7 mouse cellular contexts compared by ENCODE assay signal in genomic region chr19:44408223-44408545, GRCm38 (mm10). TPM values are rescaled to one million over a fixed set of nuclear protein-coding genes. Genes with fewer than 3 reads are reported as not detected.
A peak's percentile ranks its signal among the peaks of the same experiment; 100 is the strongest.
DNase-seq lines count a peak whose midpoint lies in the region; ATAC-seq lines count a peak whose summit lies in the region.

No protein-coding gene starts in this region.

- intact Hi-C loops in left cerebral cortex, postnatal 14 days (cut with DNase I): loop anchor here (5.0 kb wide), 1 partner anchor 111 kb away; no protein-coding TSS in a partner anchor

- peak; percentile 83 for DNase-seq in adrenal gland, adult 2 months
- DNase-seq in cerebellum, postnatal 25 days: peak; percentile 71 to 73
- peak; percentile 37 to 57 for DNase-seq in gastrocnemius, adult 8-10 months (ENCODE audit: low spot score in 2 of 2)
- peak; percentile 24 for DNase-seq in hindlimb bud, embryonic 11.5 days (ENCODE audit: extremely low spot score, low read depth, low spot score)
- DNase-seq in left cerebral cortex, postnatal 14 days (ENCODE audit: low spot score in 2 of 2): peak; percentile 34 to 49
- peak; percentile 28 for DNase-seq in right cerebral cortex, postnatal 25 days

- peak; percentile 53 for ATAC-seq in megakaryocyte progenitor cell, adult 5-6 weeks (replicated peaks; ENCODE audit: poor library complexity)

RNA-seq across cellular contexts. Expression of gene Scd1, which starts 0.5 kb away (rescaled TPM):
- total RNA-seq in adrenal gland, adult 2 months (2021): 1,000 to 10,000 TPM; 1,012 to 3,370 TPM
- polyA plus RNA-seq in adrenal gland, adult 2 months (2012; rRNA removed): 10,217 and 11,584 TPM in 2 replicates
- 10 to 100 TPM in 3 of 4 experiments, 1 to 10 TPM in 1; 9.2 to 25.2 (median 14.3) TPM for total RNA-seq in gastrocnemius, adult 8-10 months (2022)
- 100 to 1,000 TPM; 130 to 138 TPM for total RNA-seq in left cerebral cortex, postnatal 14 days (2021)
- 0.46 and 0.49 TPM in 2 replicates for total RNA-seq in megakaryocyte progenitor cell, adult 5-6 weeks (2015)
- 0.54 and 1.1 TPM in 2 replicates for total RNA-seq in megakaryocyte progenitor cell, adult 5-6 weeks (2017)

Comparison
In these comparisons a context has a peak if more than half of its experiments do, and no peak if none do; other contexts are left out.
1. Peak in every context shown above with its lines: DNase-seq and ATAC-seq.
2. DNase-seq: peak in every context shown above with its lines; median percentile 83 in adrenal gland, adult 2 months; 72 in cerebellum, postnatal 25 days; 47 in gastrocnemius, adult 8-10 months; 42 in left cerebral cortex, postnatal 14 days; 28 in right cerebral cortex, postnatal 25 days; 24 in hindlimb bud, embryonic 11.5 days.
3. RNA of gene Scd1, which starts 0.5 kb away (total RNA-seq): 1,012 to 3,370 TPM in adrenal gland, adult 2 months; 130 to 138 TPM in left cerebral cortex, postnatal 14 days, 9.2 to 25.2 TPM in gastrocnemius, adult 8-10 months and 0.46 to 1.1 TPM in megakaryocyte progenitor cell, adult 5-6 weeks; every median in the first group is over 4 times any median in the second.